Mouse (Mus musculus) gastrocnemius, postnatal 4 days (tissue): ENCODE results near the gene Selenbp2. TPM values are rescaled to one million over a fixed set of nuclear protein-coding genes. Genes with fewer than 3 reads are reported as not detected.
"Not testable (repeated sequence)": the region's sequence is repeated elsewhere in the genome, so short reads cannot be mapped to it uniquely, and the experiment has no call there.

ENCODE experiments used
- DNase-seq, 2 experiments: peaks; one replicate each; pipeline ENCODE4 v3.0.0; 2021 to 2022; ENCODE audit warnings: low spot score in 2 of 2, mixed read lengths in 2 of 2
- long read RNA-seq, 2 experiments: library from polyadenylated mRNA; stranded (forward); transcript quantifications; one replicate each; pipeline ENCODE4 v2.0.0; 2021
- total RNA-seq, 2 experiments: library from RNA; stranded (reverse); gene quantifications; 2 replicates each; pipeline ENCODE4 v1.2.3; 2021

The Selenbp2 gene
- 1 to 10 TPM; 1.6 to 2.4 TPM for total RNA-seq
- long read RNA-seq, experiment 1: 0 reads
- long read RNA-seq, experiment 2, partial matches to known transcripts: 1 of 1 reads
- long read RNA-seq, experiment 2, other reads (novel, unspliced or antisense): 0 of 1 reads

DNA sequence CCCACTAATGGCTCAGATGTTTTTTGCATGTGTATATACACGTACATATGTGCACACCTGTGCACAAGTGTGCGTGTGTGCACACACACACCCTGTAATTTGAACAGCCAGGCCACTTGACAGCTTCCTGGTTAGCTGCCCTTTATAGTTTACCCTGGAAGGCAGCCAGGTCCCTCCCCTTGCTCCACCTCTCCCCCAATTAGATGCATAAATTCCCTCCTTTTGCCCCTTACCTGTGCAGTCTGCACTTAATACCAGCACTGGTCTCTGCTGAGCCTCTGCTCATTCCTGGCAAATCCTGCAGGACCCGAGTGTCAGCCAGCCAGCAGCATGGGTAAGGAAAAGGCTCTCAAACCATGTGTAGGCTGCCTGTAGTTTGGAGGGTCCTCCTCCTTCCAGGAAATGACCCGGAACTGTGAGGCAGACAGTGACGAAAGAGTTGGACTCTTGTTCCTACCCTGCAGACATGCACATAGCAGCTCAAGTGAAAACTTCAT, at the start of gene Selenbp2:
Selenbp2 (plus strand) TSS at position 228 of the 497 bp plus-strand sequence.
- DNase-seq: no peak

DNA sequence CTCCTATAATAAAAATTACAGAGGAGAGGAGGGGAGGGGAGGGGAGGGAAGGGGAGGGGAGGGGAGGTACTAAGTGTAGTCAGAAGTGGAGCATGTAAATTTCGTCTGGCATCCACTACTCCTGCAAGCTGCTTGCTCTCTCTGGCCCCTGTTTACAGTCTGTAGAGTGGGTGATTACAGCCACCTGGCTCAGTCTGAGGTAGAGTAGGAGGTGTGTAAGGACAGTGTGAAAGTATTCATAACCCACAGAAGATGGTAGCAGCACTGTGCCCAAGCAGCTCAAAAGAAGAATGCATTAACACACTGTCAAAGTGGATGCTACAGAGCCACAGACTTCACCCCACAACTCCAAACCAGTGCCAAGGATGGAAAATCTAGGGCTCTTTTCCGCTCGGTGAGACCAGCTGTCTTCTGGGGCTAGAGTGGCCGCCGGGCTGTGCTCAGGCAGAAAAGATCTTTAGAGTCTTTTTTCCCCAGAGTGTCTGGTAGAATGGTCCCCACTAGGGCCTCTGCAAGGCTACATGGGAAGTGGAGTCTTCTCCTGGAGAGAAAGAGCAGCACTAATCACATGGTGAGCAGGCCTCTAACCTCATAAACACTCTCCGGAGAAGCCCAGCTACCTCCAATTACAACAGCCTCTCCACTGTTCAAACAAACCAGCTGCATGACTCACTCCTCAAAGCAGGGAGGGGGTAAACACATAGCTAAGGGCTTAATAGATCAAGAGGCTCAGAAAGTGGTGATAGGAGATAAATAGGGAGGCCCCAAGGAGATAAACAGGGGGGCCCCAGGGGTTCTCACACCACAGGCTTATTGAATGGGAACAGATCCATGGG, 44.4 kb upstream of the Selenbp2 start:
- no peak for DNase-seq

DNA sequence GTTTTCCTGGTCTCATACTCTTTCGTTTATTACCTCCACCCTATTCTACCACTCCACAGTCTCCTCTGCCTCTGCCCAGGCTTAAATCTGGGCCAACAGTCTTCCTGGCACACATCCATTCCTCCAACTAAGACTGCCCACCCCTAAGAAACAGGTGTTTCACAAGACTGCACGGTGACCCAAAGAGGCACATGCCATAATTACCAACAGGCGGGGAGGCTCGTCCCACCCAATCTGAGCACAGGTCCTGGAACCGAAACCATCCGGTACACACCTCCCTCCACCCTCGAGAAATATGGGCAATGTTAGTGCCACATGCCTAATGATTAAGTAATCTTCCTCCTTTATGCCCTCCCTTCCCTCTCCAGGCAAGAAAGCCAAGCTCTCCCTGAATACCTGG, 42.9 kb upstream of the Selenbp2 start:
- no peak for DNase-seq

DNA sequence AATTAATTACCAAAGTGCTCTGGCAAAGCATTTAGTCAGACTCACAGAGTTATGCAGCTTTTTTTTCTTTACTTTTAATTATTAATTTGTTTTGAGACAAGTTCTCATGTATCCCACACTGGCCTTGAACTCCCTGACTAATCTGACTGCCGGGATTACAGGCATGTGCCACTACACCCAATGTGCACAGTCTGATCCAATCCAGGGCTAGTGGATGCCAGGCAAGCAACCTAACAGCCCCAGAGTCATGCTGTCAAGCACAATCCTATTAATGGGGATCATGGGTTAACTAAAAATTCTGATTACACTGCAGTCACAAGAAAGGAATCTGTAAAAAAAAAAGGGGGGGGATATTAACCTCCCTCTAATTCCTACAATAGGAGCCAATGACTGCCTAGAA, 39.4 kb upstream of the Selenbp2 start:
- not testable (repeated sequence) for DNase-seq

DNA sequence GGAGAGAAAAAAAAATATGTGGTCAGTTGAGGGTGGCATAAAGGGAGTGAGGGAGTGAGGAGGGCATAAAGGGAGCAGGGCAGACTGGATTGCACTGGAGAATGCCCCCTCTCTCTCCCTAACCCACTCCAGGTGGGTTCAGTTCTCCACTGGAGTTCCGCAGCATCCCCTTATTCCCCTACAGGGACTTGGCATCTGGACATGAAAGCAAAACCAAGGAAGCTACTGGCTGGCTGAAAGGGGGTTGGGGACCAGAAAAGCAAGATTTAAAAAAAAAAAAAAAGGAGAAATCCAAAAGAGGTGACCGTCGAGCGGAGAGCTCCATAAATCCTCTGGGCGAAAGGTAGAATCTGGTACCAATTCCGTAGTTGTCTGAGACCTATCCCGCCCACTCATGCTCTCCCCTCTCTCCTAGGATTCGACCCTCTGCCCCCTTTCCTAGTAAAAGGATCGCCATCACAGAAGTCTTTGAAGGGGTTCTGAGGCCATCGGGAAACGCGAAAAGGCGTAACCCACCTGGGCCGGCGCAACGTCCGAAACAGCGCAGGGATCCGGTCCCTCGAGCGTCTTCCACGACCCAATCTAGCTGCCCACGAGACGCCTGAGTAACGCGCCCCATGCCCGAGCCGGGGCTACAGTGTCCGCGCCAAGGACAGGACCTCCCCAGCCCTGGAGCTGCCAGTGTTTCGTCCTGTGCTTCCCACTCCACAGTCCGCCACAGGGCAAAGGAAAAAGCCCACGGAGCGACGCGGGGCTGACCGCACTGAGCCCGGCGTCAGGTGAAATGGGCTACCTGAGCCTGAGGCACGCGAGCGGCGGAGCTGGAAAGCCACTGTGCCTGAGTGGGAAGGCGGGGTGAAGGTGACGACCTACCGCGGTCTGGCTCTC, 35.3 kb upstream of the Selenbp2 start:
- DNase-seq: not testable (repeated sequence)

DNA sequence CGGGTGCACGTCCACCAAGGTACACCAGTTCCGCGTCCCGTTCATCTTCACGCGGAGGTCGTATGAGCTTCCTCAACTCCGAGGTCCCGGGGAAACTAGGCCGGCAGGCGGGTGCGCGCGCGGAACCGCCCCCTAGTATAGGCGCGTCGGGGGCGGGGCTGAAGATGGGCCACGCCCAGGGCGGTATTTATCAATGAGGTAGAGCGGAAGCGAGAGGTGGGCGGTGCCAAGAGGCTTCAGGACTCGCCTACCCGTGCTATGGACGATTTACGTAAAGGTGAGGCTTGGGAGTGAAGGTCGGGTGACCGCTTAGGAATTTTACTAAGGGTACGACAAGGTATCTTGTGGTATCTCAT, 34.6 kb upstream of the Selenbp2 start, which contains the start of gene Tuft1:
Tuft1 (minus strand) TSS at position 133 of the 356 bp plus-strand sequence.
- DNase-seq: peak in 1 of 2 experiments; percentile 53

DNA sequence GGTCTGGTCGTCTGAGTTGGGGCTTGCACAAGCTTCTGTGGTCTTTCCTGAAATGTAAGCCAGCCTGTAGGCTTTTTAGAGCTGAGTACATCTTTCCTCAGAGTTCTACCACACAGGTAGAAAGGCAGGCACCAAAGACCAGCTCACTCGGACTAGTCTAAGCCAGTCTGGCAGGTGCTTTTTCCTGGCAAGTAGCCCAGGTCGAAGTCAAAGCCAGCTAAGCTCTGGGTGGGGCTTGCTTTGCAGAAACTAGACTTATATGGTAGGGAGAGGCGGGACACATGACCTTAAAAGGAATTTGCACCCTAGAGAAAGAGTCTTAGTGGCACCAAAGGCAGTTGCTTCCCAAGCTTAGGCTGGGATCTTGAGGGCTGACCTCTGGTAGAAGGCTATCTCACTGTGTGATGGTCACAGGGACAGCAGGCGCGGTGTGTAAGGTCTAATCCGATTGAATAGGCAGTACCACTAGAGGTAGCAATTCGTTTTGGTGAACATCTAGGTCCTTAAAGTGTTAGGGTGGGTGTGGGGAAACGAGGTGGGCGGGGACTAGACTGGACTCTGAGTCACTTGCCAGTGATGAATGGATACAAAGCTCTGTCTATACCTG, 34.1 kb upstream of the Selenbp2 start:
- not testable (repeated sequence) for DNase-seq

DNA sequence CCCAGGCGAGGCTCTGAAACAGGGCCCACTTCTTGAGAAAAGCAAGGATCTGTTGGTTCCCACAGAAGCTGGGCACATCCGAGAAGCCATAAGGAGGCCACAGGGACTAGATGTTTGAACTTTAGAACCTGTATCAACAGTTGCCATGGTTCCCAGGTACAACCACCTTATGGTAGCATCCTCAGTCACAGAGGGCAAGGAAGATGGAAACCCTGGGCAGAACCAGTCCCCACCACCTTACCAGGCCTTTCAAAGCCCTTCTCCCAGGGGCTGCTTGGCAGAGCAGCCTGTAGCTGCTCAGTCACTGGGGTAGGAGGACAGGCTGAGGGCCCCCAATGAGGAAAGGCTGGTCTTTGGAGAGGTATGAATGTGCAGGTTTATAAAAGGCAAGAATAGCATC, 32.5 kb upstream of the Selenbp2 start:
- not testable (repeated sequence) for DNase-seq

DNA sequence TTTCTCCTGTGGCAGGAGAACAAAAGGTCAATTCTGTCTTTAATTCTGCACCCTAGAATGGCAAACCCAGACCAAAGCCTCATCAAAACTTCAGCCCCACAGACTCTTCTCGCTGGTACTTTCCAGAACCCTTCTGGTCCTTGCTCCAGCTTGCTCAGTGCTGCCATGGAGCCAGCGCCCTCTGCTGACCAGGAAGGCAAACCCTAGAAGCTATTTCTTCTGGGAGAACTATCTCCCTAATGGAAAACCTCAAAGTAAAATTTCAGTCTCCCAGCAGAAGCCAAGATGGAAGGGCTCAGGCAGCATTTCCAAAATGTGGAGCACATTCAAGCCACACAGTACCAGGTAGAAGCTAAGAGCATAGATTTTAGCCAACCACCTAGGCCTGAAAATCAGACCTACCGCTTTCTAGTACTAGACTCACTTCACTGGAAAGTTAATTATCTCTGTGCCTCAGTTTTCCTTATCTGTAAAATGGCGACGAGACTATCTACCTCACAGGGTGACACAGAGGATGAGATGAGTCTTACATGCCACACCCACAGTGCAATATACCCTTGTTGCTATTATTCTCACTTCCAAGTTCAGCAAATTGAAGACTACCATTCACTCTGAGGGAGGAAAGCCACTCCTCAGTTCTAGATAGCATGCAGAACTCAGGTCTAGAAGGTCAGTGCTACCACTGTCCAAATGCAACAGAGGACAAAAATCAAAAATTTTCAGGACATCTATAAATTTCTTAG, 28.1 kb upstream of the Selenbp2 start:
- DNase-seq: not testable (repeated sequence)

DNA sequence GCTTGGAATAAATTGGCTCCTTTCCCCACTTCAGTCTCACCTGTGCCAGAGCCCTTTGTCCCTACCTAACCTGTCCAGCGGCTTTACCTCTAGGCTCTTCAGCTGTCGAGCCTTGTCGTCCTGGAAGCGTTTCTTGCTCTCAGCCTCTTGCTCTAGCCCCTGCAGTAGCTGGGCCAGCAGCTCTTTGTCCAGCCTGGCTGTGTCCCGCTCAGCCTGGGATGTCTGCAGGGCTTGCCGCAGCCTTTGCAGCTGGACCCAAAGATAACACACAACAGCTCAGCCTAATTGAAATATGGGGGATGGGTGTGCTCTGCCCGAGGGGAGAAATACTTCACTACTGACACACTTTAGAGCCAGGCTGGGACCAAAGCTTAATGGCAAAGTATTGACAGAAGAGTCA, 27.5 kb upstream of the Selenbp2 start:
- DNase-seq: not testable (repeated sequence)

DNA sequence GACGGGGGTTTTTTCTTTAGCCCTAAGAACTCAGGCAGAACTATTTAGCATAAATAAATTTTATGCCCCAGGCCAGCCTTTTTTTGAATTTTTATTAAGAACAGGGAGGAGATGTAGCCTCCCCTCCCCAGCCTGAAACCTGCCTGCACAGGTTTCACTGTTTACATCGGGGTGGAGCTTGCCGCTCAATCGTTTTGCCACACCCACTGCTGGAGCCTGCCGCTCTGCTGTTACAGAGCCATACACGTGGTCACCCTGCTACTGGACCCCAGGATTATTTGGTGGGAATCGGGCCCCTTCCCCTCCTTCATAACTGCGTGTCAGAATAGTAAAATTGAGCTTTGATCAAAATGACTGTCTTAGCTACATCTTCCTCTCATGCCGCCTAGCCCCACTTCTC, 18.3 kb upstream of the Selenbp2 start:
- not testable (repeated sequence) for DNase-seq

DNA sequence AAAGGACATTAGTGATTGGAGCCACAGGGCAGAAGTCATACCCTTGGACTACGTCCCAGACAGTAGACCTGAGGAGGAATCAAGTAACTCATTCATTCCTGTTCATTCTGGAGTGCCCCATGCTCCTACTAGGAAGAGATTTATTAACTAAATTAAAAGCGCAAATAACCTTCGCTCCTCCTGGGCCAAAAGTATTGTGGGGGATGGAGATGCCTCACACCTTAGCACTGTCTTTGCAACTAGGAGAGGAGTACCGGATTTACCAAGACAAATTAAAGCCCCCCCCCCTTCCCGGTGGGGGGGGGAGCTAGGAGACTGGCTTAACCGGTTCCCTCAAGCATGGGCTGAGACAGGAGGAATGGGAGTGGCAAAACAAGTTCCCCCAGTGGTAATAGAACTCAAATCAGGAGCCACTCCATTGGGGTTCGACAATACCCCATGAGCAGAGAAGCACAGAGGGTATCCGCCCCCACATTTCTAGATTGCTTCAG, 14.0 kb upstream of the Selenbp2 start:
- DNase-seq: no peak

DNA sequence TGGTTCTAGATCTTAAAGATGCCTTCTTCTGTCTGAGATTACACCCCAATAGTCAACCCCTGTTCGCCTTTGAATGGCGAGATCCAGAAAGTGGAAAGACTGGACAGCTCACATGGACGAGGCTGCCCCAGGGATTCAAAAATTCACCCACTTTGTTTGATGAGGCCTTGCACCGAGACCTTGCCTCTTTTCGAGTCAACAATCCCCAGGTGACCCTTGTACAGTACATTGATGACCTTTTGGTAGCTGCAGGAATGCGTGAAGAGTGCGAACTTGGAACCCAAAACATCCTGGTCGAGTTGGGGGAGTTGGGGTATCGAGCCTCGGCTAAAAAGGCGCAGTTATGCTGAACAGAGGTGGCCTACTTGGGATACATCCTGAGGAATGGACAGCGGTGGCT, 13.3 kb upstream of the Selenbp2 start:
- DNase-seq: not testable (repeated sequence)

DNA sequence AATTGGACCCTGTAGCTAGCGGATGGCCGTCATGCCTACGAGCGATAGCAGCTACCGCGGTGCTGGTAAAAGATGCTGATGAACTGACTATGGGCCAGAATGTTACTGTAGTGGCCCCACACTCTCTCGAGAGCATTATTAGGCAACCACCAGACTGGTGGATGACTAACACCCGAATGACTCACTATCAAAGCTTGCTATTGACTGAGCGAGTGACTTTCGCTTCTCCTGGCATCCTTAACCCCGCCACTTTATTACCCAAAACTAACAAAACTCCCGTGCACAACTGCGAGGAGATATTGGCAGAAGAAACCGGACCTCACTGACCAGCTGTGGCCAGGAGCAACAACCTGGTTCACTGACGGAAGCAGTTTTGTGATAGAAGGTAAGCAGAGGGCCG, 12.6 kb upstream of the Selenbp2 start:
- no peak for DNase-seq

DNA sequence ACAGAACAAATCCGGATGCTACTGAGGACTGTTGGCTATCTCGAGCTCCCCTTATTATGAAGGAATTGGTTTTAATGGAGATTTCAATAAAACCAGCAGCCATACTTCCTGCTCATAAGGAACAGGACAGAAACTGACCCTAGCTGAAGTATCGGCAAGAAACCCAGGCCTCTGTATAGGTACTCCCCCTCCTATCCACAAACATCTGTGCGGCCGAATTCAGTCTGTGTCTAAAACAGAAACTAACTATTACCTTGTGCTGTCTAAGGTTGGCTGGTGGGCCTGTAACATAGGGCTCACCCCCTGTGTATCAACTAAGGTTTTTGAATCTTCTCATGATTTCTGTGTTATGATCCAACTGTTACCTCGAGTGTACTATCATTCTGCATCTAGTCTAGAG, 9.7 kb upstream of the Selenbp2 start:
- DNase-seq: no peak

DNA sequence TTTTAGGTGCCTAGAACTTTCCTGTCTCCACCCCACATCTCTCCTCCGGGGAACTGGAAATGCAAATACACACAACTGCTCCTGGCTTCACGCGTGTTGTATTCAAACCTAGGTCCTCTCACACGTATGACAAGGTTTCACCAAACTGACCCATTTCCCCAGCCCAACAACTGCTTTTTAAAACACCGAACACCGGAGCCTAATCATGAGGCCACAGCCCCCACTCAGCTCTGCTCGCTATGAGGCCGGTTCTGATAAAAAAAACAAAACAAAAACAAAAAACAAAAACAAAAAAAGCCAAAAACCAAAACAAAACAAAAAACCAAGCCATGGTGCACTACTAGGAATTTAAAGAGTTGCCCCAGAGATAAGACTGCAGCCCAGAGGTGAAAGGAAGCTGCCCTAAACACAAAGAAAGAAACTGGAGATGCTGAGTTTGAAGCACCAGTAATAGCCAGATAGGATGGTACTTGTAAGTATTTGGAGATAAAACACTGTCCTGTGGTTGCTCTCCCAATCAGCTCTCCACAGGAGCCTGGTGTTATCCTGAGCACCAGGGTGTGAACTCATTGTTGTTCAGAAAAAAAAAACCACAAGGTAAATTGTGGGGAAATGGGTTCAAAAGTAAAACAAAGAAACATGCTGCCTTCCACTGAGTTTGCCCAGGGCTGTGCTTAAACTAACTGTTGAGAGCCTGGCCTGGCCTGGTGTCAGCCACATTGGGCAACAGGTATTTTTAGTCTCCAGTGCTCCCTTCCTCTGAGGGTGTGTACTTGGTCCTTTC, 7.2 kb upstream of the Selenbp2 start:
- DNase-seq: not testable (repeated sequence)

DNA sequence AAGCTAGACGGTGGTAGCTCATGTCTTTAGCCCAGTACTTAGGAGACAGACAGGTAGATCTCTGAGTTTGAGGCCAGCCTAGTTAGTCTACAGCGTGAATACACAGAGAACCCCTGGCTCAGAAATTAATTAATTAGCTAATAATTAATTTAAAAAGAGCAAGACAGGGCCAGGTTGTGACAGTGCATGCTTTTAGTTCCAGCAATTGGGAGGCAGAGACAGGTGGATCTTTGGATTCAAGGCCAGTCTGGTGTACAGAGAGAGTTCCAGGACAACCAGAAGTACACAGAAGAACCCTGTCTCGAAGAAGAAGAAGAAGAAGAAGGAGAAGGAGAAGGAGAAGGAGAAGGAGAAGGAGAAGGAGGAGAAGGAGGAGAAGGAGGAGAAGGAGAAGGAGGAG, 4.7 kb upstream of the Selenbp2 start:
- DNase-seq: not testable (repeated sequence)

DNA sequence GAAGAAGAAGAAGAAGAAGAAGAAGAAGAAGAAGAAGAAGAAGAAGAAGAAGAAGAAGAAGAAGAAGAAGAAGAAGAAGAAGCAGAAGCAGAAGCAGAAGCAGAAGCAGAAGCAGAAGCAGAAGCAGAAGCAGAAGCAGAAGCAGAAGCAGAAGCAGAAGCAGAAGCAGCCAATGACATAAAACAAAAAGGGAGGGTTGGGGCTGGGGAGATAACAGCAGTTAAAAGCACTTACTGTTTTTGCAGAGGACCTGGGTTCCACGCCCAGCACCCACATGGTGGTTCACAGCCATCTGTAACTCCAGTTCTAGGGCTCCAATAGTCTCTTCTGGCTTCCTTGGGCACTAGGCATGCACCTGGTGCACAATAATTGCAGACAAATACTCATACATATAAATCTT, 4.2 kb upstream of the Selenbp2 start:
- DNase-seq: not testable (repeated sequence)

DNA sequence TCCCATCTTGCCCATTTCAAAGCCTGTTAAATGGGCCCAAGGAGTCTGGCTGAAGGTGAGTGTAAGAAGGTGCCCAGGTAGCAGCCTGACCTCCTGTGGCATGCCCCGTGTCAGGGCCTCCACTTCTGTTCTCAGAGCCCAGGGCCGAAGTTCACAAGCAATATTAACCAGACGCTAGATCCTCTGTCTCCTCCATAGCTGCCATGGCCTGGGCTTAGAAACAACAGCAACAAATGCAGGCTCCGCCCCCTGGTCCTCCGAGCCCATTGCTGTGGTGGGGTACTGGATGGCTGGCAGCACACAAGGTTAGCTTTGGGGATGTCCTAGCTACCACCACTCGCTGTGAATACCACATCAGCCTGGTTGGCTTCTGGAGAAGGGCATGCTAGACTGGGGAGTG, 3.2 kb upstream of the Selenbp2 start:
- DNase-seq: not testable (repeated sequence)
